Mouse (Mus musculus): ENCODE results near the gene Atp1b3. TPM values are rescaled to one million over a fixed set of nuclear protein-coding genes. Genes with fewer than 3 reads are reported as not detected.

Atp1b3 gene
- 832 TPM for polyA plus RNA-seq (2017; shearing (Covaris generic))

GRCm38 (mm10) chr9:96364141-96364838 is at the start of gene Atp1b3:
TSS of gene Atp1b3 (minus strand) at chr9:96364442.

Other genes starting within 250 kb of the Atp1b3 start
- 1.9 TPM for gene Gk5, start 245.1 kb downstream of the Atp1b3 start, polyA plus RNA-seq (2017; shearing (Covaris generic))
- 24.3 TPM for gene Tfdp2, start 168.2 kb downstream of the Atp1b3 start, polyA plus RNA-seq (2017; shearing (Covaris generic))
- 67.8 TPM for gene Rnf7, start 114.2 kb upstream of the Atp1b3 start, polyA plus RNA-seq (2017; shearing (Covaris generic))
- gene Gm28729, start 160.8 kb upstream of the Atp1b3 start, polyA plus RNA-seq (2017; shearing (Covaris generic)): not detected

Measured in effector memory CD4-positive, alpha-beta T cell, adult 5 months (primary cell).